ENCODE assay signal across 8 mouse cellular contexts in the genomic region with DNA sequence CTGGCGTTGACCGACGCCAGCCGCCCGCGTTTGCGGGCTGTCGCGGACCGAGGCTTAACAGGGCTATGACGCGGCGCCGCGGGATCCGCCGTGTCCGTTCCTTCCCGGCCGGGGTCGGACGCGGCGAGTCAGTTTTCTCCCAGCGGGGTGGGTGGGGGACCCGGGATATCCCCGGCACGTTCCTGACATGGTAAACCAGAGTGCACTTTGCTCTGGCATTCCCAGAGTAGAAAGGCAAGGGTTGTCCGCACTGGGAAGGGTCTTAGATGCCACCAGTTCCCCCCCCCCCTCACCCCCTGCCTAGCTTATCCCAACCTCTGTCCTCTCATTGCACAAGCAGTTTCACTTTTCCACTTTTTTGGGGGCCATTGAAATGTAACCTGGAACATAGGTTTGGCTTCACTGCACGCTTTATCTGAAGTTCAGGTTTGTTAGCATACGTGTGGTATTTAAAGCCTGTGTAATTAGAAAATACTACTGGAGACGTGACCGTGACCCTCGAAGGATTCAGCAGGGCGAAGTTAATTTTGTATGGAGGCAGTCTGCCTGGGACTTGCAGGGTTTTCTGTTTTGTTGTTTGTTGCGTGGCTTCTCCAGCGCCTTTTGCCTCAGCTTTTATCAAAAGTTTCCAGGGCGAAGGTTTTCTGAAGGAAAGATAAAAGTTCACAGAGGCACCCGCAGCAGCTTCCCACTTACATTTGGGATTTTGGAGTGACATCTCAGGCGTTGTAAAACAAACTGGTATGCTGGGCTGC. TPM values are rescaled to one million over a fixed set of nuclear protein-coding genes. Genes with fewer than 3 reads are reported as not detected.
A peak's percentile ranks its signal among the peaks of the same experiment; 100 is the strongest.
DNase-seq lines count a peak whose midpoint lies in the region; ATAC-seq and TF ChIP-seq lines count a peak whose summit lies in the region.

No protein-coding gene starts in this region.

- no peak for TF ChIP-seq CTCF in cerebellum, adult 2 months (IDR thresholded peaks at IDR 0.05; ENCODE audit: borderline replicate concordance, insufficient read depth, low read depth, low read length)

- no peaks in the 10 kb centered on the region for H3K79me2 ChIP-seq in myocyte (ENCODE audit: control insufficient read depth, insufficient read depth)

- H3K9ac ChIP-seq in kidney, embryonic 16.5 days (replicated peaks; ENCODE audit: low read length) = peak overlapping the region; percentile 75
- peak overlapping the region; percentile 38 for H3K9ac ChIP-seq in embryonic facial prominence, embryonic 12.5 days
- peak overlapping the region; percentile 71 for H3K9ac ChIP-seq in intestine, embryonic 16.5 days (ENCODE audit: low read depth, low read length)

- H3K27me3 ChIP-seq in kidney, embryonic 16.5 days (ENCODE audit: insufficient read depth, low read length) = peaks cover 20% of the 10 kb centered on the region
- H3K27me3 ChIP-seq in embryonic facial prominence, embryonic 12.5 days = peaks cover 61% of the 10 kb centered on the region
- H3K27me3 ChIP-seq in intestine, embryonic 16.5 days (replicated peaks; ENCODE audit: control insufficient read depth, insufficient read depth, low read length) = peaks cover 21% of the 10 kb centered on the region
- H3K27me3 ChIP-seq in myocyte (ENCODE audit: control insufficient read depth, insufficient read depth, insufficient read length) = peaks cover 12% of the 10 kb centered on the region
- H3K27me3 ChIP-seq in cerebellum, adult 2 months (ENCODE audit: control insufficient read depth, insufficient read depth, low read length) = peaks cover 7% of the 10 kb centered on the region; the same call in 1 of the 2 replicates

- H3ac ChIP-seq in myocyte (ENCODE audit: control insufficient read depth, insufficient read length) = no peak overlapping the region

- DNase-seq in kidney, postnatal 25 days = no peak
- no peak for DNase-seq in cerebellum, postnatal 14 days
- no peak for DNase-seq in right cerebral cortex, postnatal 36 days (ENCODE audit: low spot score in 2 of 2)
- no peak for DNase-seq in cerebellum, adult 2 months

- no peaks in the 10 kb centered on the region for H3K9me3 ChIP-seq in kidney, embryonic 16.5 days (ENCODE audit: low read length)
- H3K9me3 ChIP-seq in embryonic facial prominence, embryonic 12.5 days = no peaks in the 10 kb centered on the region
- no peaks in the 10 kb centered on the region for H3K9me3 ChIP-seq in intestine, embryonic 16.5 days (ENCODE audit: control insufficient read depth, low read length)

- TF ChIP-seq POLR2A in myocyte (IDR thresholded peaks at IDR 0.05; ENCODE audit: insufficient read length, low read depth) = no peak
- TF ChIP-seq POLR2A in cerebellum, adult 2 months (IDR thresholded peaks at IDR 0.05; ENCODE audit: borderline replicate concordance, insufficient read depth, low read length) = no peak

- no peaks in the 10 kb centered on the region for H3K36me3 ChIP-seq in kidney, embryonic 16.5 days (ENCODE audit: insufficient read depth, low read length)
- no peaks in the 10 kb centered on the region for H3K36me3 ChIP-seq in embryonic facial prominence, embryonic 12.5 days
- H3K36me3 ChIP-seq in intestine, embryonic 16.5 days (ENCODE audit: control insufficient read depth, insufficient read depth, low read length) = no peaks in the 10 kb centered on the region
- H3K36me3 ChIP-seq in myocyte (ENCODE audit: control insufficient read depth, insufficient read depth) = no peaks in the 10 kb centered on the region

- peak overlapping the region; percentile 54; the same call in 1 of the 2 replicates for H3K27ac ChIP-seq in kidney, embryonic 16.5 days (ENCODE audit: low read length)
- H3K27ac ChIP-seq in embryonic facial prominence, embryonic 12.5 days = no peak overlapping the region
- H3K27ac ChIP-seq in intestine, embryonic 16.5 days (ENCODE audit: low read length) = no peak overlapping the region
- H3K27ac ChIP-seq in cerebellum, adult 2 months (ENCODE audit: insufficient read depth, low read length) = no peak overlapping the region

- WGBS in kidney, embryonic 16.5 days = 6% methylated on average over 40 of the region's 40 CpGs
- WGBS in embryonic facial prominence, embryonic 12.5 days = 3% methylated on average over 40 of the region's 40 CpGs
- 7% methylated on average over 40 of the region's 40 CpGs for WGBS in intestine, embryonic 16.5 days
- WGBS in cerebellum, adult 2 months = 8% methylated on average over 40 of the region's 40 CpGs

- H3K4me2 ChIP-seq in kidney, embryonic 16.5 days (replicated peaks; ENCODE audit: low read depth, low read length) = peak overlapping the region; percentile 58
- H3K4me2 ChIP-seq in embryonic facial prominence, embryonic 12.5 days (replicated peaks) = peak overlapping the region; percentile 58
- H3K4me2 ChIP-seq in intestine, embryonic 16.5 days (ENCODE audit: low read depth, low read length) = peak overlapping the region; percentile 86
- H3K4me2 ChIP-seq in myocyte (ENCODE audit: low read depth) = peak overlapping the region; percentile 32

- peaks cover 24% of the 10 kb centered on the region; the same call in 1 of the 2 replicates for H3K4me1 ChIP-seq in kidney, embryonic 16.5 days (ENCODE audit: insufficient read depth, low read length)
- H3K4me1 ChIP-seq in embryonic facial prominence, embryonic 12.5 days = peaks cover 9% of the 10 kb centered on the region
- H3K4me1 ChIP-seq in intestine, embryonic 16.5 days (ENCODE audit: control insufficient read depth, insufficient read depth, low read length) = peaks cover 17% of the 10 kb centered on the region
- H3K4me1 ChIP-seq in cerebellum, adult 2 months (ENCODE audit: control insufficient read depth, insufficient read depth, low read length) = no peaks in the 10 kb centered on the region

- H3K4me3 ChIP-seq in kidney, embryonic 16.5 days (ENCODE audit: low read length) = peak overlapping the region; percentile 62
- H3K4me3 ChIP-seq in embryonic facial prominence, embryonic 12.5 days = peak overlapping the region; percentile 45
- H3K4me3 ChIP-seq in intestine, embryonic 16.5 days (ENCODE audit: low read length) = peak overlapping the region; percentile 58
- H3K4me3 ChIP-seq in myocyte = peak overlapping the region; percentile 20
- H3K4me3 ChIP-seq in cerebellum, adult 2 months (replicated peaks; ENCODE audit: insufficient read depth, low read depth, low read length) = no peak overlapping the region

- ATAC-seq in kidney, embryonic 16.5 days (ENCODE audit: low FRiP score, low TSS enrichment) = no peak
- no peak for ATAC-seq in embryonic facial prominence, embryonic 12.5 days (ENCODE audit: insufficient number of reproducible peaks, insufficient read depth, low FRiP score, low TSS enrichment)
- ATAC-seq in intestine, embryonic 16.5 days = no peak

TF ChIP-seq in myocyte, 11 proteins besides CTCF, POLR2A, EP300 and RAD21:
- TF ChIP-seq USF1 (IDR thresholded peaks at IDR 0.05; ENCODE audit: low read depth) = no peak
- no peak for TF ChIP-seq POLR2AphosphoS2 (IDR thresholded peaks at IDR 0.05; ENCODE audit: insufficient read length, low read depth)
- TF ChIP-seq MYOD1 (IDR thresholded peaks at IDR 0.05; ENCODE audit: control insufficient read depth in 1 of 3, insufficient read length in 2 of 3, low read depth in 2 of 3) = no peak
- TF ChIP-seq MAX (IDR thresholded peaks at IDR 0.05; ENCODE audit: low read depth) = no peak
- TF ChIP-seq TCF3 (IDR thresholded peaks at IDR 0.05; ENCODE audit: insufficient read length, low read depth) = no peak
- TF ChIP-seq REST (IDR thresholded peaks at IDR 0.05; ENCODE audit: insufficient read depth, insufficient read length) = no peak
- TF ChIP-seq SRF (IDR thresholded peaks at IDR 0.05; ENCODE audit: control insufficient read depth, insufficient read length, low read depth) = no peak
- TF ChIP-seq CEBPB (IDR thresholded peaks at IDR 0.05; ENCODE audit: insufficient read depth, poor library complexity, severe bottlenecking) = no peak

RNA-seq across cellular contexts. Expression of gene Pde8a, which starts 0.9 kb away (rescaled TPM):
- polyA plus RNA-seq in kidney, embryonic 16.5 days (2015; fragmentation: Nextera tagmentation; extraction: Ambion mirVana) = 4.6 and 5.9 TPM in 2 replicates
- 5.3 and 5.7 TPM in 2 replicates for polyA plus RNA-seq in embryonic facial prominence, embryonic 12.5 days (2016; fragmentation: Nextera tagmentation; extraction: Ambion mirVana)
- 1.4 and 1.6 TPM in 2 replicates for polyA plus RNA-seq in intestine, embryonic 16.5 days (2015; fragmentation: Nextera tagmentation; extraction: Ambion mirVana)
- polyA plus RNA-seq in myocyte (2012; fragmentation: generic; extraction: Trizol) = 3.5 TPM
- 16.4 and 21.8 TPM in 2 replicates for polyA plus RNA-seq in cerebellum, adult 2 months (2012; rRNA removed)

Comparison
In these comparisons a context has a peak if more than half of its experiments do, and no peak if none do; other contexts are left out.
1. H3K4me2 ChIP-seq: peak in every context shown above with its lines; median percentile 86 in intestine, embryonic 16.5 days; 58 in kidney, embryonic 16.5 days; 58 in embryonic facial prominence, embryonic 12.5 days; 32 in myocyte.